Mouse (Mus musculus): Measurements from ENCODE around the gene Anapc2.
"Not testable (repeated sequence)": the region's sequence is repeated elsewhere in the genome, so short reads cannot be mapped to it uniquely, and the experiment has no call there.

The Anapc2 gene

GRCm38 (mm10) chr2:25241438-25241775 is 30.9 kb upstream of the Anapc2 start:
- no peak for DNase-seq

GRCm38 (mm10) chr2:25242101-25242506 is 30.2 kb upstream of the Anapc2 start, which contains the start of the genes Rnf208 and Cysrt1:
Gene Rnf208, plus strand, starts transcription at chr2:25242255.
Gene Cysrt1, minus strand, starts transcription at chr2:25242452.
- no peak for DNase-seq

GRCm38 (mm10) chr2:25243342-25243741 is 28.9 kb upstream of the Anapc2 start:
- no peak for DNase-seq

DNA sequence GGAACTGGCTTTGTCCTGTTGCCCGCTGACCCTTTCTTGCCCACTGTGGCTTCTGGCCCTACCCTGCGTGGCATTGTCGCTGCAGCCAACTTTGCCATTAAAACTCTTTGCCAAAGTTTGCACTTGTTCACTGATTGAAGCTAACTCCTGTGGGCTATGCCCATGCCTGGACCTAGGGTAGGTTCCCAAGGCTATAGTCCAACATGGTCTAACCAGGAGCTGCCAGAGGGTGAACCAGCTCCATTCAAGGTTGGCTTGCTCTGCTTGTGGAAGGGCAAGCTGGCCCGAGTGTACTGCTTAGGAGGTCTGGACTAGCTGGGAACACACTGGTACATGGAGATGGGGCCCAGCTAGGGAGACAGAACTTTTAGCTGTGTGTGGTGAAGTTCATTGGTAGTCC is 28.1 kb upstream of the Anapc2 start:
- DNase-seq, result no peak

DNA sequence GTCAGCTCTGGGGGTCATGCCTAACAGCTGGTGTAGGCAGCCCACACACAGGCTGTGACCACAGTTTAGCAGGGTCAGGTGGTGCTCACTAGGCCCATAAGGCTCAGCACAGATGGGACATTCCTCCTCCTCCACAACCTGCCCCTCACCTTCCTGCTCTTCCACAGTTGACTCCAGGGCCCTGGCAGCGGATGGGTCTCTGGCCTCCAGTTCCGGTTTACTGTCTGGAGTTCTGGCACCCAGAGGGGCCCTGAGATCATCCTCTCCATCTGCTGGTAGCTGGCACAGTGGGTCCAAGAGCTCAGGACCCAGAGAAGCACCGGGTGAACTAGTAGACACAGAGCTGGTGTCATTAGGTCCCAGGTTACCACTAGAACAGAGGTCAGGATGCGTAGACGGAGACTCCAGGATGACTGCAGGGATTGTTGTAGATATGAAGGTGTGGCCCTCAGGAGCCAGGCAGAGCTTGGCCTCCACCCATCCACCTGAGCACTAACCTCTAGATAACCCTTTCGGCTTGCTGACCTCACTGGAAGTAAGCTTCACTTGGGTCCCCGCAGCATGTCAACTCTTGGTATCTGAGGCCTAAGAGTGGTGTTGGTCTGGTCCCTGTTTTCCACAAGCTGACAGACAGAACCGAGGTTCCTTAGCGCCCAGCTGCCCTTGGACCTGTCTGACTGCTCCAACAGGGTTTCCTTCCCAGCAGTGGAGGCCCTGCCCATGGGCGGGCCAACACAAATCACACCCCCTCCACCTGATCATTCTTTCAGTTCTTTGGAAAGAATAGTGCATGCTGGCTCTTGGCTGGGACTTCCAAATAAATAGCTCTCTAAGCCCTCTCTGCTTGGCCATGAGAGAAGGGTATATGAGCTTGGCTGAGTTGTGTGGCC is 25.9 kb upstream of the Anapc2 start, which contains the start of gene AL732309.1:
AL732309.1 (minus strand) TSS at position 681 of the 890 bp plus-strand sequence.
- no peak for DNase-seq

DNA sequence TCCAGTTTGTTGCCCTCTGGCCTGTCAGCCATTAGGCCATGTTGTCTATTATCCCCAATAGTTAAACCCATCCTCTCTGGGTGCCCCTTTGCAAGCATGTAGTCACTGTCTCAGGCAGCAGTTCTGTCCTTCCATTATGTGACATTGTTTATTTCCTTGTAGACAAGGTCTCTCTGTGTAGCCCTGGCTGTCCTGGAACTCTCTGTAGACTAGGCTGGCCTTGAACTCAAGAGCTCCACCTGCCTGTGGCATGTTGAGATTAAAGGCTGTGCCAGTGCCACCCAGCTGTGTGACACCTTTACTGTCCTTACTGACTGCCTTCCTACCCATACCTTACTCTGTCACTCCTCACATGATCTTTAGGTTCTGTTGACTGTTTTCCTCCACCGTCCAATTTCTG is 19.9 kb upstream of the Anapc2 start:
- DNase-seq, result no peak

GRCm38 (mm10) chr2:25255284-25255779 is 16.9 kb upstream of the Anapc2 start, which contains the start of gene Tmem203:
Gene Tmem203, plus strand, starts transcription at chr2:25255439.
- DNase-seq, result peak; percentile 64 to 76

- peak in 1 of 2 experiments; percentile 24 for DNase-seq
Observed at GRCm38 (mm10) chr2:25256443-25257109, 15.7 kb upstream of the Anapc2 start.

- DNase-seq, result not testable (repeated sequence)
Observed at GRCm38 (mm10) chr2:25257250-25257649, 15.0 kb upstream of the Anapc2 start.

- no peak for DNase-seq
Observed at GRCm38 (mm10) chr2:25258887-25259286, 13.4 kb upstream of the Anapc2 start.

DNA sequence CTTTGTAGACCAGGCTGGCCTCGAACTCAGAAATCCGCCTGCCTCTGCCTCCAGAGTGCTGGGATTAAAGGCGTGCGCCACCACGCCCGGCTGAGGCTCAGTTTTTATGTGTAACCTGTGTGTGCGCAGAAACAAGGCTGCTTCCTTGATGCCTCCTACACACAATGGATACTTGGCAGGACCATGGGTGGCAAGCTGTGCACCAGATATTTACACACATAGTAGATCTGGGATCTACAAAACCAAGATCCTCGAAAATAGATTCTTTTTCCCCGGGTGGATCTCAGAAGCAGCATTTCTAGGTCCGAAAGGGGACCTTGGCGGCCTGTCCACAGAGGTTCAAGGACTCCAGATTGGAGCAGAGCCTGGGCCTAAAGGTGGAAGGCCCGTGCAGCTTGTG is 10.4 kb upstream of the Anapc2 start:
- no peak for DNase-seq

- peak; percentile 88 to 95 for DNase-seq
Observed at GRCm38 (mm10) chr2:25262291-25262767, 9.9 kb upstream of the Anapc2 start, which contains the start of gene Tprn. Gene Tprn, plus strand, starts transcription at chr2:25262618.

- peak; percentile 32 to 36 for DNase-seq
Observed at GRCm38 (mm10) chr2:25262795-25263622, 9.3 kb upstream of the Anapc2 start.

DNA sequence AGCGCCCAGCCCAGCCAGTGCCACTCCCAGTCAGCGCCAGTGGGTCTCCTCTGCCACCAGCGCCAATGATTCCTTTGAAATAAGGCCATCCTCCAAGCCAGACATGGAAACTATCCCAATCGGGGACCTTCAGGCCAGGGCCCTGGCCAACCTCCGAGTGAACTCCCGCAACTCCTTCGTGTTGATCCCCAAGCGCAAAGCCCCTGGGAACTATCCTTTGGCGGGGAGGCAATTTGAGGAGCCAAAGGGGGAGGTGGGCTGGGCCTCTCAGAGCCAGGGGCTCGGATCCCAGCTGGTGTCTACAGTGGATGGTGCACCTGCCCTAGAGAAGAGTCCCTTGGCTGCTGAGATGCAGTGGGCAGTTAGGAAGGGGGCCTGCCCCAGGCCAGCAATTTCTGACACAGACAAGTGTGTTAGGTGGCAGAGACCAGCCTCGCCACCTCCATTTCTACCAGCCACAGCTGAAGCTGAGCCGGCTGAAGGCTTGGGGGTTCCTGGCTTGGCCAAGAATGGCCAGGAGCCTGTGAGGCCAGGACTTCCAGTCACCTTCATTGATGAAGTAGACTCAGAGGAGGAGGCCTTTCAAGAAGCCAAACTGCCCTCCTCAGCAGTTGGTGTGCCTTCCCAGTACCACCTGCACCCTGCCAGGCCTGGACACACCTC is 8.5 kb upstream of the Anapc2 start:
- no peak for DNase-seq

GRCm38 (mm10) chr2:25264286-25264660 is 8.0 kb upstream of the Anapc2 start:
- DNase-seq, result no peak

DNA sequence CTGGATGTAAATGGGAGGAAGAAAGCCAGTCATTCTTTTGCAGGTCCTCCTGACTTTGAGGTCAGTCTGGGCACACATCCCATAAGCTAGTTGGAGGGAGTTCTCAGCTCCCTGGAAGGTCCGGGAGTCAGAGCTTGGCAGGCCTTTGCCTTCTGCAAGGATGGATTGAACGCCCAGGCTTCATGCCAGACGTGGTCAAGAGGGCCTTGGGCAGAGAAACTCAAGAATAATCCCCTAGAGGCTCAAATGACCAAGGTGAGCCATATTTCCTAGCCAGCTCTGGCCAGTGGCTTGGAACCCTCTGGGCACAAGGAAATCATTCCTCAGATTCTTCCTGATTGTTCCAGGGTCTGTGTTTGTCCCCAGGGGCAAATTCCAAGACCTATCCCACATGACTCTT is 7.4 kb upstream of the Anapc2 start:
- no peak for DNase-seq

DNA sequence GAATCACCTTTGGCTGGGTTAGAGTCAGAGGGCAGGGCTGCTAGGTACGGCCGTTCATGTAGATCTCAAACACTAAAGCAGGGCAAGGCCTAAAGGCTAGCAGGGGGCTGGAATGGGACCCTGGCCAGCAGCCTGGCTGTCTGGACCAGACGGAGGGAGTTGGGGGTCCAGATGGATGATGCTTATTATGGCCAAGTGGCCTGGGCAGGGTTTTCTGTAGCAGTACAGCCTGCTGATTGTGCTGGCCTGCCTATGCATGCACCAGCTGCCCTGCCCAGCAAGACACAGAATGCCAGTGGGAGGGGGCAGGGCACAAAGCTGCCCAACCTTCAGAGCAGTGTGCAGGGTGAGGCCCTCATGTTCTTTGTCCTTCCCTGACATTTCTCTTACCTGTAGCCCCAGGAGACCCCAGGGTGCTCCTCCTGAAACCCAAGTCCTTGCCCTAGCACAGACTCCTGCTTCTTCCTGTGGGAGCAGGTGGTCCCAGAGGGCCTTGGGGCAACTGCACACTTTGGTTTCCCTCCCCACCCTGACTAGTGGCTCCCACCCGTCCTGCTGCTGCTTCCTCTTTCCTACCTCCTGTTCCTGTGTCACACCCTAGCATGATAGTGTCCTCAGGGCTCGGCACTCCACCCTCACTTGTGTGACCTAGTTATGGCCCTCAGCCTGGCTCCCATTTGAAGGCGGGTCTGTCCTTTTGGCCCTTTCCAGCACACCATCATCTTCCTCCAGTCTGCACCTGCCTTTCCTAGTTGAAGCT is 6.2 kb upstream of the Anapc2 start:
- DNase-seq, result no peak

- DNase-seq, result no peak
Observed at GRCm38 (mm10) chr2:25266720-25267119, 5.6 kb upstream of the Anapc2 start.

GRCm38 (mm10) chr2:25267241-25267640 is 5.0 kb upstream of the Anapc2 start:
- no peak for DNase-seq

DNA sequence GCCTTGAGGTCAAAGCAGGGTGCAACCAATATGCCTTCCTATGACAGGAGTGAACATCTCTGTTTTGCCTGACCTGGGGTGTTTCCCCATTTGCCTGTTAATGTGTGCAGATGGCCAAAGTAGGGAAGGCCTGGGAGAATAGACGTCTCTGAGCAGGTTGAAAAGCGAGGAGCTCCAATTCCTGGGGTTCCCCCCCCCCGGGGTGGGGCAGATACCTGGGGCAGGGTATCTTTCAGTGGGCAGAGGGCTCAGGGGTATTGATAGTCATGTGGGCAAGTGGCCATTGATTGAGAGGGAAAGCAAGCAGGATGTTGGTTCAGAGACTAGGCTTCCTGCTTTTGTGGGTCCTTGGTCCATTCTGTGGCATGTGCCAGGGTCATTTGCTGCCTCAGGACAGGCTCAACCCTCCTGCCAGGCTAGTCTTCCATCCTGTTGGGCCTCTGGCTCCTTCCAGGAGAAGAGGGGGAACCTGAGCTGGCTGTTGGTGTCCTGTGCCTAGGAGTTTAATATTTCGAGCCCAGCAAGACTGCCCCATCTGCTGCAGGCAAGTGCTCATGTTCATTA is 4.5 kb upstream of the Anapc2 start:
- no peak for DNase-seq

DNA sequence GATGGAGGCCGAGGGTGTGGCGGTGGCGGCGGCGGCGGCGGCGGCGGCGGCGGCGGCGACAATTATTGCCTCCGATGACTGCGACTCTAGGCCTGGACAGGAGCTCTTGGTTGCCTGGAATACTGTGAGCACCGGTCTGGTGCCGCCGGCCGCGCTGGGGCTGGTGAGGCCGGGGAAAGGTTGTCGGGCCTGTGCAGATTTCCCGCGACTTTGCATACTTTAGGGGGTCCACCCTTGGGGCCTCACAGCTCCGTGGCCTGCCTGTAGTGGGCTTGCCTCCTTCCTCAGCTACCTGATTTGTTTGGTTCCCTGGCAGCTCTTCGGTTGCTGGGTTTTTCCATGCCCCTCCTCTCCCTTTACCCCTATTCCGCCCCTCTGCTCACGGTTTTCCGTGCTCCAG is 237 bp downstream of the Anapc2 start:
- no peak for DNase-seq
